Mouse (Mus musculus) CH12.LX (cell line): ENCODE measurements around the gene Gm49405.

ENCODE experiments used
- CTCF ChIP-seq, 2 experiments: IDR thresholded peaks in 1 of 2; conservative IDR thresholded peaks in 1 of 2; 2 replicates each; pipeline ENCODE4 v1.5.1; 2011 to 2012; ENCODE audit warnings: low read depth in 2 of 2, low read length in 2 of 2, improper control_type of control experiment in 1 of 2, inconsistent platforms in 1 of 2, mild to moderate bottlenecking in 1 of 2, moderate library complexity in 1 of 2
- GABPA ChIP-seq: IDR thresholded peaks from 2 replicates; pipeline ENCODE4 v1.6.1; 2012; ENCODE audit warnings: low read depth, low read length, improper control_type of control experiment, inconsistent platforms; ENCODE audit not compliant: insufficient replicate concordance
- HCFC1 ChIP-seq: IDR thresholded peaks from 2 replicates; pipeline ENCODE4 v1.6.1; 2012; ENCODE audit warnings: low read depth, mild to moderate bottlenecking, inconsistent platforms, low read length, improper control_type of control experiment
- MAZ ChIP-seq: IDR thresholded peaks from 2 replicates; pipeline ENCODE4 v1.6.1; 2012; ENCODE audit warnings: low read depth, mild to moderate bottlenecking, inconsistent platforms, low read length, improper control_type of control experiment, moderate library complexity
- MEF2A ChIP-seq: IDR thresholded peaks from 2 replicates; pipeline ENCODE4 v1.6.1; 2014; ENCODE audit warnings: low read depth, mild to moderate bottlenecking, inconsistent platforms, low read length, improper control_type of control experiment, borderline replicate concordance
- NELFE ChIP-seq: IDR thresholded peaks from 2 replicates; pipeline ENCODE4 v1.6.1; 2011; ENCODE audit warnings: low read depth, low read length, improper control_type of control experiment
- POLR2A ChIP-seq: IDR thresholded peaks from 2 replicates; pipeline ENCODE4 v1.6.1; 2011; ENCODE audit warnings: low read depth, mild to moderate bottlenecking, improper control_type of control experiment, low read length
- SMC3 ChIP-seq: IDR thresholded peaks from 2 replicates; pipeline ENCODE4 v1.6.1; 2011; ENCODE audit warnings: low read depth, low read length, improper control_type of control experiment
- TBP ChIP-seq: conservative IDR thresholded peaks from 2 replicates; pipeline ENCODE4 v1.6.1; 2011; ENCODE audit warnings: low read depth, low read length, improper control_type of control experiment
- UBTF ChIP-seq: IDR thresholded peaks from 2 replicates; pipeline ENCODE4 v1.6.1; 2012; ENCODE audit warnings: low read depth, mild to moderate bottlenecking, inconsistent platforms, low read length, improper control_type of control experiment, moderate library complexity
- USF2 ChIP-seq: conservative IDR thresholded peaks from 2 replicates; pipeline ENCODE4 v1.6.1; 2011; ENCODE audit warnings: low read depth, low read length, improper control_type of control experiment

GRCm38 (mm10) chr19:4051016-4051415, 50.6 kb downstream of the Gm49405 start:
- TF ChIP-seq CTCF (conservative IDR thresholded peaks at IDR 0.05 in 1 of 2, IDR thresholded peaks at IDR 0.05 in 1 of 2; ENCODE audit: low read depth in 2 of 2, low read length in 2 of 2) (peak in 1 of 2 experiments; percentile 21; a peak in 2 of 4 replicates), SMC3 (no peak), NELFE (no peak), MEF2A (no peak), POLR2A (no peak), GABPA (no peak), MAZ (no peak), HCFC1 (no peak), TBP (no peak), USF2 (no peak), UBTF (no peak)
